Mouse (Mus musculus): Measurements from ENCODE around the gene Kiss1.

- TF ChIP-seq CTCF (IDR thresholded peaks at IDR 0.05; ENCODE audit: low read depth), result no peak
- no peak for TF ChIP-seq EP300 (IDR thresholded peaks at IDR 0.05; ENCODE audit: low read depth)
Measured at GRCm38 (mm10) chr1:133302540-133302939, 19.1 kb upstream of the Kiss1 start.
